Mouse (Mus musculus): Measurements from ENCODE around the gene Ubac2. TPM values are rescaled to one million over a fixed set of nuclear protein-coding genes. Genes with fewer than 3 reads are reported as not detected.

Gene Ubac2
- polyA plus RNA-seq, 1 experiment from 2014 or later, result 66.7 TPM

GRCm38 (mm10) chr14:121963942-121964335 is 85.5 kb downstream of the Ubac2 start:
- Histone ChIP-seq H3K4me2 (peak overlapping the region; percentile 9), H3K27ac (peak overlapping the region; percentile 51; the same call in 1 of the 2 replicates), H3K27me3 (no peaks in the 10 kb centered on the region), H3K4me1 (peaks cover 34% of the 10 kb centered on the region), H3K36me3 (no peaks in the 10 kb centered on the region), H3K4me3 (replicated peaks) (peak overlapping the region; percentile 23), H3K9ac (no peak overlapping the region), H3K9me3 (replicated peaks) (no peaks in the 10 kb centered on the region)
- WGBS, result 32% methylated on average over 4 of the region's 4 CpGs
- ATAC-seq (replicated peaks; ENCODE audit: low FRiP score), result no peak

- Histone ChIP-seq H3K27me3 (no peaks in the 10 kb centered on the region), H3K27ac (peak within 1 kb of the TSS; percentile 51; the same call in 1 of the 2 replicates), H3K9ac (no peak within 1 kb of the TSS), H3K4me1 (peaks cover 30% of the 10 kb centered on the region), H3K36me3 (no peaks in the 10 kb centered on the region), H3K4me3 (replicated peaks) (peak within 1 kb of the TSS; percentile 23), H3K9me3 (replicated peaks) (no peaks in the 10 kb centered on the region), H3K4me2 (peak within 1 kb of the TSS; percentile 19)
- WGBS, result 27% methylated on average over 6 of the region's 6 CpGs
- no peak for ATAC-seq (replicated peaks; ENCODE audit: low FRiP score)
Observed at GRCm38 (mm10) chr14:121964990-121965389, 86.6 kb downstream of the Ubac2 start, which contains the start of gene Gpr183. Gene Gpr183 (minus strand): TSS chr14:121965195.

GRCm38 (mm10) chr14:121965461-121965860 is 87.0 kb downstream of the Ubac2 start:
- H3K4me1 ChIP-seq, result peaks cover 30% of the 10 kb centered on the region
- H3K4me2 ChIP-seq, result no peak overlapping the region
- H3K9me3 ChIP-seq (replicated peaks), result no peaks in the 10 kb centered on the region
- ATAC-seq (replicated peaks; ENCODE audit: low FRiP score), result no peak
- no peak overlapping the region for H3K9ac ChIP-seq
- no peak overlapping the region for H3K4me3 ChIP-seq (replicated peaks)
- 87% methylated on average over 4 of the region's 4 CpGs for WGBS
- no peaks in the 10 kb centered on the region for H3K36me3 ChIP-seq
- H3K27ac ChIP-seq, result no peak overlapping the region
- no peaks in the 10 kb centered on the region for H3K27me3 ChIP-seq

GRCm38 (mm10) chr14:121967095-121967494 is 88.7 kb downstream of the Ubac2 start:
- 87% methylated on average over 4 of the region's 4 CpGs for WGBS
- Histone ChIP-seq H3K27me3 (no peaks in the 10 kb centered on the region), H3K27ac (no peak overlapping the region), H3K9ac (no peak overlapping the region), H3K9me3 (replicated peaks) (no peaks in the 10 kb centered on the region), H3K4me3 (replicated peaks) (no peak overlapping the region), H3K4me1 (peaks cover 19% of the 10 kb centered on the region), H3K4me2 (no peak overlapping the region), H3K36me3 (no peaks in the 10 kb centered on the region)
- ATAC-seq (replicated peaks; ENCODE audit: low FRiP score), result no peak

- Histone ChIP-seq H3K4me2 (no peak overlapping the region), H3K9me3 (replicated peaks) (no peaks in the 10 kb centered on the region), H3K27me3 (no peaks in the 10 kb centered on the region), H3K4me1 (no peaks in the 10 kb centered on the region), H3K4me3 (replicated peaks) (no peak overlapping the region), H3K9ac (no peak overlapping the region), H3K27ac (no peak overlapping the region), H3K36me3 (peaks cover 6% of the 10 kb centered on the region)
- WGBS, result 100% methylated on average over 1 of the region's 1 CpGs
- no peak for ATAC-seq (replicated peaks; ENCODE audit: low FRiP score)
Observed at GRCm38 (mm10) chr14:121970402-121970801, 92.0 kb downstream of the Ubac2 start.

- Histone ChIP-seq H3K27me3 (no peaks in the 10 kb centered on the region), H3K4me1 (no peaks in the 10 kb centered on the region), H3K27ac (no peak overlapping the region), H3K36me3 (peaks cover 10% of the 10 kb centered on the region), H3K4me3 (replicated peaks) (no peak overlapping the region), H3K4me2 (no peak overlapping the region), H3K9me3 (replicated peaks) (no peaks in the 10 kb centered on the region), H3K9ac (no peak overlapping the region)
- 91% methylated on average over 10 of the region's 10 CpGs for WGBS
- ATAC-seq (replicated peaks; ENCODE audit: low FRiP score), result no peak
Observed at GRCm38 (mm10) chr14:121973114-121973513, 94.7 kb downstream of the Ubac2 start.

- H3K9ac ChIP-seq, result no peak overlapping the region
- H3K9me3 ChIP-seq (replicated peaks), result no peaks in the 10 kb centered on the region
- no peak overlapping the region for H3K27ac ChIP-seq
- WGBS, result 84% methylated on average over 1 of the region's 1 CpGs
- H3K36me3 ChIP-seq, result no peaks in the 10 kb centered on the region; the same call in 1 of the 2 replicates
- no peak for ATAC-seq (replicated peaks; ENCODE audit: low FRiP score)
- peaks cover 23% of the 10 kb centered on the region for H3K4me1 ChIP-seq
- no peak overlapping the region for H3K4me3 ChIP-seq (replicated peaks)
- no peaks in the 10 kb centered on the region for H3K27me3 ChIP-seq
- H3K4me2 ChIP-seq, result no peak overlapping the region
Observed at GRCm38 (mm10) chr14:121981531-121981930, 103.1 kb downstream of the Ubac2 start.

- no peaks in the 10 kb centered on the region for H3K9me3 ChIP-seq (replicated peaks)
- H3K4me1 ChIP-seq, result peaks cover 33% of the 10 kb centered on the region
- H3K9ac ChIP-seq, result no peak overlapping the region
- peak; percentile 88 for ATAC-seq (replicated peaks; ENCODE audit: low FRiP score)
- H3K4me2 ChIP-seq, result peak overlapping the region; percentile 28; the same call in 1 of the 2 replicates
- WGBS, result 31% methylated on average over 8 of the region's 8 CpGs
- peak overlapping the region; percentile 88 for H3K27ac ChIP-seq
- no peaks in the 10 kb centered on the region; the same call in 1 of the 2 replicates for H3K36me3 ChIP-seq
- no peak overlapping the region for H3K4me3 ChIP-seq (replicated peaks)
- H3K27me3 ChIP-seq, result no peaks in the 10 kb centered on the region
Observed at GRCm38 (mm10) chr14:121983009-121983933, 104.9 kb downstream of the Ubac2 start.

GRCm38 (mm10) chr14:121985477-121985876 is 107.1 kb downstream of the Ubac2 start:
- Histone ChIP-seq H3K9ac (no peak overlapping the region), H3K4me2 (no peak overlapping the region), H3K4me1 (peaks cover 50% of the 10 kb centered on the region), H3K36me3 (no peaks in the 10 kb centered on the region), H3K4me3 (replicated peaks) (no peak overlapping the region), H3K27ac (peak overlapping the region; percentile 52; the same call in 1 of the 2 replicates), H3K27me3 (no peaks in the 10 kb centered on the region), H3K9me3 (replicated peaks) (no peaks in the 10 kb centered on the region)
- 80% methylated on average over 3 of the region's 3 CpGs for WGBS
- no peak for ATAC-seq (replicated peaks; ENCODE audit: low FRiP score)

GRCm38 (mm10) chr14:121986028-121986427 is 107.6 kb downstream of the Ubac2 start:
- no peak for ATAC-seq (replicated peaks; ENCODE audit: low FRiP score)
- Histone ChIP-seq H3K4me1 (peaks cover 50% of the 10 kb centered on the region), H3K9ac (no peak overlapping the region), H3K4me2 (no peak overlapping the region), H3K27me3 (no peaks in the 10 kb centered on the region), H3K4me3 (replicated peaks) (no peak overlapping the region), H3K27ac (0 out of 2 replicates have a peak overlapping the region, but pooled peaks have one; percentile 52), H3K9me3 (replicated peaks) (no peaks in the 10 kb centered on the region), H3K36me3 (no peaks in the 10 kb centered on the region)
- WGBS, result 81% methylated on average over 6 of the region's 6 CpGs

GRCm38 (mm10) chr14:121987287-121987686 is 108.9 kb downstream of the Ubac2 start:
- Histone ChIP-seq H3K36me3 (no peaks in the 10 kb centered on the region), H3K9ac (no peak overlapping the region), H3K27me3 (no peaks in the 10 kb centered on the region), H3K27ac (0 out of 2 replicates have a peak overlapping the region, but pooled peaks have one; percentile 18), H3K4me3 (replicated peaks) (no peak overlapping the region), H3K4me2 (no peak overlapping the region), H3K4me1 (peaks cover 53% of the 10 kb centered on the region), H3K9me3 (replicated peaks) (no peaks in the 10 kb centered on the region)
- WGBS, result 88% methylated on average over 1 of the region's 1 CpGs
- no peak for ATAC-seq (replicated peaks; ENCODE audit: low FRiP score)

GRCm38 (mm10) chr14:121987691-121988090 is 109.3 kb downstream of the Ubac2 start:
- H3K27ac ChIP-seq, result 0 out of 2 replicates have a peak overlapping the region, but pooled peaks have one; percentile 18
- ATAC-seq (replicated peaks; ENCODE audit: low FRiP score), result no peak
- no peak overlapping the region for H3K4me3 ChIP-seq (replicated peaks)
- no peaks in the 10 kb centered on the region for H3K9me3 ChIP-seq (replicated peaks)
- no peaks in the 10 kb centered on the region for H3K36me3 ChIP-seq
- H3K4me1 ChIP-seq, result peaks cover 54% of the 10 kb centered on the region
- H3K27me3 ChIP-seq, result no peaks in the 10 kb centered on the region
- 54% methylated on average over 4 of the region's 4 CpGs for WGBS
- H3K4me2 ChIP-seq, result no peak overlapping the region
- H3K9ac ChIP-seq, result no peak overlapping the region

Data from kidney, embryonic 15.5 days (tissue).